Mouse (Mus musculus) cerebellum, adult 9-10 months (tissue): ENCODE measurements around the gene Raet1e.
"Not testable (repeated sequence)": the region's sequence is repeated elsewhere in the genome, so short reads cannot be mapped to it uniquely, and the experiment has no call there.

Experiments
- DNase-seq: peaks from one replicate; pipeline ENCODE4 v3.0.0; 2022

The Raet1e gene

DNA sequence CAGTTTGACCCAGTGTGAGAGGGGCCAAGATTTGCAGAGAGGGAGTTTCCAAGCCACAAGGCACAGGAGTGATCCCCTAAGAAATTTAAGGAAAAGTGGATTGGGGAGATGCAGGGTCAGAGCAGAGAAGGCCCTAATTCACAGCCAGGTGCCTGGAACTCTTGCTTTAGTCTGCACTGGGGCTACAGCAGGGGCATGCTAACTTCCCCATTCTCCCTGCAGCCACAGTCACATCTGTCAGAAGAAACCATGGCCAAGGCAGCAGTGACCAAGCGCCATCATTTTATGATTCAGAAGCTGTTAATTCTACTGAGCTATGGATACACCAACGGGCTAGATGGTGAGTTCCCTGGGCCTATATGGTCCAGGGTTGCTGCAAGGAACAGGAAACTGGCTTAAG lies 204.1 kb downstream of the Raet1e start:
- not testable (repeated sequence) for DNase-seq

DNA sequence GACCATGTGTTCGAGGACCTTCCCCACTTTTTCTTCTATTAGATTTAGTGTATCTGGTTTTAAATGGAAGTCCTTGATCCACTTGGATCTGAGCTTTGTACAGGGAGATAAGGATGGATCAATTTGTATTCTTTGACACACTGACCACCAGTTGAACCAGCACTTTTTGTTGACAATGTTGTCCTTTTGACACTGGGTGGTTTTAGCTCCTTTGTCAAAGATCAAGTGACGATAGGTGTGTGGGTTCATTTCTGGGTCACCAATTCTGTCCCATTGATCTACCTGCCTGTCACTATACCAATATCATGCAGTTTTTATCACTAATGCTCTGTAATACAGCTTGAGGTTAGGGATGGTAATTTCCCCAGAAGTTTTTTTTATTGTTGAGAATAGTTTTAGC lies 206.5 kb downstream of the Raet1e start:
- not testable (repeated sequence) for DNase-seq

DNA sequence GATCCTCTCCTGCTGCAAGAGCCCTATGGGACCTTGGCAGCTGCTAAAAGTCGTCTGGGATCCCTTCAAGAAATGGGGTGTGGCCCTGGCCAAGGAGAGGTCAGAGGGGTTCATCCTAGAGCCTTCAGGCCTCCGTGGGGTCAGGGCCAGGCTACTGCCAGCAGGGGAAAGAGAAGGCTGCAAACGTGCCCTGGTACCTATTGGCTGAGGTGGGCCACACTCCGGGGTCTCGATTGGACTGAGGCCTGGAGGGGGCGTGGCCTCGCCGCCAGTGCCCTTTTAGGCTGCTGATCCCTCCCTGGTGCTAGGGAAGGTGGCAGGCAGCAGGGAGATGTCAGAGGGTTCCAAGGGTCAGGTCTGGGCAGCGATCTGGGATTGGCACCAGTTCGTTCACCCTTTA lies 222.9 kb downstream of the Raet1e start:
- not testable (repeated sequence) for DNase-seq

DNA sequence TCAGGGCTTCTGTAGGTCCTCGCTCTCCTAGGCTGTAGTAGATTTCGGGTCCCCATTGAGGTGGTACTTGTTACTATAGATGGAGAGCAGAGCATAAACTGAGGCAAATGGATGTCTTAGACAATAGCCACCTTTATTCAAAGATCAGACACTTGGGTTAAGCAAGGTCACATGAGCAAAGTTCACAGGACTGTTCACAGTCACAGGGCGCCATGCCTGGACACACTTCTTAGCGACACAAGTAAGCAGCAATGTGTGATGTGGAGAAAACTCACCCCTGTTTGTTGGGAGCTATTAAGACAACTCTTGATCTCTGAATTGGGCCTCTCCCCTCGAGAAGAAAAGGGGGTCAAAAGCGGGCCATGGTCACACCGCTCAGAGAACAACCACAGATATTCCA lies 231.8 kb downstream of the Raet1e start:
- DNase-seq: not testable (repeated sequence)

DNA sequence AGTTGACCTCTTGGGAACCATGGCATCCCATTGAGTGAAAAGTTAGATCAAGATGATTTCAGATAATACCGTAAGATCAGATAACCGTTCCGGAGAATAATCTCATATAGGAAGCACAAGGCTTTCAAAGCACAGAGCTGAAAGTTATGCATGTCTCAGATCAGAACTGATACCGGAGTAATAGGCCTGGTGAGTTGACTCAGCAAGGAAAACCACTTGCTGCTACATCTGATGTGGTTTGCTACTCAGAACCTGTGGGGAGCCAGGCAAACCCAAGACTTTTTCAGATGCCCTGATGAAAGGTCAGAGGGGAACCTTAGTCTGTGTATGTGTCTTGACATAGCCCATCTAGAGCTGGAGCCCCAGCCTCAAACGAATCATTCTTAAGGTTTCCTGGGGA lies 233.2 kb downstream of the Raet1e start:
- not testable (repeated sequence) for DNase-seq

DNA sequence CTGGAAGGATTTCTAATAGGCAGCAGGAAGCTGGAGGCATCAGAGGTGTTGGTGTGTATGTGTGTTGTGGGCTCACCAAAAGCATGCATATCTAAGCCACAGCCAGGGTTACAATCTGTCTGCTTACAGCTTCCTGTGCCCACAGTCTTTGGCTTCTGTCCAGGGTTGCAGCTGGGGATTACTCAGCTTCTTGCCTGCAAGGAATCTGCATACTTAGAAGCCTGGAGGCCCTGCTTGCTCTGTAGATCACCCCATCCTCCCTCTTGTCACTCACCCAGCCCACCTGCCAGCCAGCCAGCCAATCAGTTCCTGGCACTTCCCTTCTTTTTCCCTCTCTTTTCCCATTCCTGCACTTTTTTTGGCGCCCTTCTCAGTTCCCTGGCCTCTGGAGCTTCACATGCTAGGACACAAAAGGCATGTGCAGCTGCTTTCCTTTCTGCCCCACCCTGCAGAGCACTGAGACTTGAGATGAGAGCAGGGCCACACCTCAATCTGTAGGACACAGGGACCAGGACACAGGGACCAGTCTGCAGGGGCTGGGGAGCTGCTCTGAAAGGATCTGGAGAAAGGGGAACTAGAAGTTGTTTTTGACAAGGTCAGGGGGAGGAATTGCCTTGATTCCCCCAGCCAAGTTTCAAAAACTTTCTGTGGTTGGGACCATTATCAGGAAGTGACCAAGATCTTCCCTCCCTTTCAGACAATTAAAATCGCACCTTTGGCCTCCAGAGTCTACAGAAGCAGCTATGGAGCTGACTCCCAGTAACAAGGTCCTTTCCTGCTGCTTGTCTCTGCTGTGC lies 234.9 kb downstream of the Raet1e start:
- DNase-seq: not testable (repeated sequence)

DNA sequence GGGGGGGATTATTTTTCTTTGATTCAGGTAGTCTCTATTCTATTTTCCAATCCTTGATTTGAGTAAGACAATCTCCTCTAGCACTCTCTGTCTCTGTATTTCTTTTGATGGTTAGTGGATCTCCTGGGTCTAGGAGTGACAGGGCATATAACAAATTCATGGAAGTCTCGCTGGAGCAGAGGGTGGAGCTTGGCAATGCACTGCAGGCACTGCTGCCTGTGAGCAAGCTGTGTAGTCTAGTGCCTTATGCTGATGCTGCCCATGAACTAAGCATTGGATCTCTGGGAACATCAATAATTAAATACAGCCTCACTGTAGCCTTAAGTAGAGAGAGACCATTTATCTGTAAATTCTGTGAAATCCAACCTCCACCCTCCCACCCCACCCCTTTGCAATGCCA lies 238.3 kb downstream of the Raet1e start:
- DNase-seq: not testable (repeated sequence)

DNA sequence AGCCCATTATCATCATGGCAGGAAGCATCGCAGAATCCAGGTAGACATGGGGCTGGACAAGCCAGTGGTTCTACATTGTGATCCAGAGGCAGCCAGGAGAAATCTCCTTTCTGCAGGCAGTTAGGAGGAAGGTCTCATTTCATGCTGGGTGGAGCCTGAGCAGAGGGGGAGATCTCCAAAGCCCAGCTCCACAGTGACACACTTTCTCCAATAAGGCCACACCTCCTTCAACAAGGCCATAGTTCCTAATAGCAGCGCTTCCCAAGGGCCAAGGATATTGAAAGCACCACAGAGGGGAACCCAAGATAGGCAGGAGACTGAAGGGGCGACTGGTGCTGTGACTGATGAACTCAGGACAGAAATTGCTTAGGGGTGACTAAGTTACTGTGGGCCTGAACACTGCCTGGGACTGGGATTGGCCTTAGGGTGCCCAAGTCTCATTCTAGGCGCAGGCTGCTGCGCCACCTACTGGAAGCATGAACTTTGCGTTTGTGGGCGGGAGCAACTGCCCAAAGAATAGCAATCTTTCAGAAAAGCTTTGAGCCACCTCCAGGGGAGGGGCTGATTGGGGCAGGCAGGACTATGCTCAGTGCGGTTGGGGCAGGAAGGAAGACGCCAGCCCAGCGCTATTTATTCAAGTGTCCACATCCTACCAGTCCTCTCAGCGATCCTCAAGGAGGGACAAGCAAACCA lies 244.0 kb downstream of the Raet1e start:
- DNase-seq: not testable (repeated sequence)

DNA sequence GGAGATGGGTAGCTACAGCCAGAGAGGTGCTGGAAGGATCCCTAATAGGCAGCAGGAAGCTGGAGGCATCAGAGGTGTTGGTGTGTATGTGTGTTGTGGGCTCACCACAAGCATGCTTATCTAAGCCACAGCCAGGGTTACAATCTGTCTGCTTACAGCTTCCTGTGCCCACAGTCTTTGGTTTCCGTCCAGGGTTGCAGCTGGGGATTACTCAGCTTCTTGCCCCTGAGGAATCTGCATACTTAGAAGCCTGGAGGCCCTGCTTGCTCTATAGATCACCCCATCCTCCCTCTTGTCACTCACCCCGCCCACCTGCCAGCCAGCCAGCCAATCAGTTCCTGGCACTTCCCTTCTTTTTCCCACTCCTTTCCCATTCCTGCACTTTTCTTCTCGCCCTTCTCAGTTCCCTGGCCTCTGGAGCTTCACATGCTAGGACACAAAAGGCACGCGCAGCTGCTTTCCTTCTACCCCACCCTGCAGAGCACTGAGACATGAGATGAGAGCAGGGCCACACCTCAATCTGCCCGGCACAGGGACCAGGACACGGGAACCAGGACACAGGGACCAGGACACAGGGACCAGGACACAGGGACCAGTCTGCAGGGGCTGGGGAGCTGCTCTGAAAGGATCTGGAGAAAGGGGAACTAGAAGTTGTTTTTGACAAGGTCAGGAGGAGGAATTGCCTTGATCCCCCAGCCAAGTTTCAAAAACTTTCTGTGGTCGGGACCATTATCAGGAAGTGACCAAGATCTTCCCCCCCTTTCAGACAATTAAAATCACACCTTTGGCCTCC lies 255.5 kb downstream of the Raet1e start:
- not testable (repeated sequence) for DNase-seq
